Mouse (Mus musculus) bone marrow macrophage, adult 2 months (primary cell): ENCODE data around the gene Tceal8.

Source experiments
- CTCF ChIP-seq: IDR thresholded peaks from 2 replicates; pipeline ENCODE4 v1.5.1; 2012; ENCODE audit warnings: low read depth, mild to moderate bottlenecking, low read length, moderate library complexity
- POLR2A ChIP-seq: IDR thresholded peaks from 2 replicates; pipeline ENCODE4 v1.6.1; 2012; ENCODE audit warnings: mild to moderate bottlenecking, low read depth, low read length, borderline replicate concordance

DNA sequence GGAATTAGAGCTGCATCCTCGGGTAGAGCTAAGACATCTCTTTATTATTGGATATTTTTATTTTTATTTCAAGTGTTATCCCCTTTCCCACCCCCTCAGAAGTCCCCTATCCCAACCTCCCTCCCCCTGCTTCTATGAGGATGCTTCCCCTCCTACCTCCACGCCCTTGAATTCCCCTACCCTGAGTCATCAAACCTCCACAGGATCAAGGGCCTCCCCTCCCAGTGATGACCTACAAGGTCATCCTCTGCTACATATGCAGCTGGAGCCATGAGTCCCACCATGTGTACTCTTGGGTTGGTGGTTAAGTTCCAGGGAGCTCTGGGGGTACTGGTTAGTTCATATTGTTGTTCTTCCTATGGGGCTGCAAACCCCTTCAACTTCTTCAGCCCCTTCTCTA, 41.3 kb upstream of the Tceal8 start:
- no peak for TF ChIP-seq POLR2A
- no peak for TF ChIP-seq CTCF
